Mouse (Mus musculus) gastrocnemius, adult 2 months (tissue): ENCODE data around the gene Nr0b2. TPM values are rescaled to one million over a fixed set of nuclear protein-coding genes. Genes with fewer than 3 reads are reported as not detected.

ENCODE experiments used
- DNase-seq: peaks from one replicate; pipeline ENCODE4 v3.0.0; 2022
- H3K27ac ChIP-seq: fragments of 200-600 bp; 2 replicates; pipeline ENCODE4 v1.8.1; 2022; ENCODE audit warnings: mild to moderate bottlenecking
- H3K4me3 ChIP-seq: fragments of 200-600 bp; 2 replicates; pipeline ENCODE4 v1.8.1; 2022; ENCODE audit warnings: mild to moderate bottlenecking, moderate library complexity
- CTCF ChIP-seq: fragments of 200-600 bp; IDR thresholded peaks from 2 replicates; pipeline ENCODE4 v1.8.1; 2022; ENCODE audit warnings: antibody characterized with exemption, mild to moderate bottlenecking, moderate library complexity
- intact Hi-C: fragments of 180-260 bp; cut with DNase I; formaldehyde crosslinking; loops from one replicate; pipeline ENCODE4 v1.15.1; 2025
- total RNA-seq, 2 experiments: library from RNA; stranded (reverse); gene quantifications; 2 replicates each; pipeline ENCODE4 v1.2.3; 2021

The Nr0b2 gene
- total RNA-seq, 2 experiments from 2014 or later, result not detected

DNA sequence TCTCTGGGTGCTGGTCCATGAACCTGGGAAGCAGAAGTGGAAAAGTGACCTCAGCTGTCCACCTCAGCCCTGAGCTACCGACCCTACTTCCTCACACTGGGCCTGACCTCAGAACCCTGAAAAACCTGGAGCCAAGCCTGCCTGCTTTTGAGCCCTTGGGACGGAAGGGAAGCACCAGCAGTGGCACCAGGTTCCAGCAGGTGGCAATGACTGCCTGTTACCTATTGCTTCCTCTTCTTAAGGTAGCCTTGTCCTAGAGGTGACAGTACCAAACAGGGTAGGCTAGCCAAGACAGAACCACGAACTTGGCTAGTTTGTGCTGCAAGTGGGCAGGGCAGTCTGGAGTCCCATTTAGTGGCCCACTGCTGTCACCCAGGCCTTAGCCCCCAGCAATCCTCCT lies 20.4 kb upstream of the Nr0b2 start:
- no peak for TF ChIP-seq CTCF
- DNase-seq, result no peak

DNA sequence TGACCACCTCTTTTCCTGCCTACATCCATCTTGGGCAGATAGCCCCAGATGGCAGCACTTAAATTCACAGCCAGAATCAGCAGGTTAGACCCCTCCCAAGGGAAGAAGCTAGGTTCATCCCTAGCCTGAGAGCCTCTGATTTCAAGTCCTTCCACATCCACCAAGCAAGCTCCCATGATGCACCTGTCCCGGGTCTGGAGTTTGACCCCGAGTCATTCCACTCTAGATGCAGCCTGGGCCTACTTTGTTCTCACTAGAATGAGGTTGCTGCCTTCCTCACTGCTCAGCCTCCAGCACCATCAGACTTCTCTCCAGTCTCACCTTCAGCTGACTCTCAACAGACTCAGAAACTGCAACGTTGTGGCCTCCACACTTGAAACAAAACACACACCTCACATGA lies 17.1 kb upstream of the Nr0b2 start:
- no peak for TF ChIP-seq CTCF
- intact Hi-C loops, result no loop called here
- no peak overlapping the region for H3K4me3 ChIP-seq
- no peak overlapping the region for H3K27ac ChIP-seq
- no peak for DNase-seq

More for the DNA sequence above, 20.4 kb upstream of the Nr0b2 start:
- intact Hi-C loops, result no loop called here
- Histone ChIP-seq H3K27ac (no peak overlapping the region), H3K4me3 (no peak overlapping the region)

DNA sequence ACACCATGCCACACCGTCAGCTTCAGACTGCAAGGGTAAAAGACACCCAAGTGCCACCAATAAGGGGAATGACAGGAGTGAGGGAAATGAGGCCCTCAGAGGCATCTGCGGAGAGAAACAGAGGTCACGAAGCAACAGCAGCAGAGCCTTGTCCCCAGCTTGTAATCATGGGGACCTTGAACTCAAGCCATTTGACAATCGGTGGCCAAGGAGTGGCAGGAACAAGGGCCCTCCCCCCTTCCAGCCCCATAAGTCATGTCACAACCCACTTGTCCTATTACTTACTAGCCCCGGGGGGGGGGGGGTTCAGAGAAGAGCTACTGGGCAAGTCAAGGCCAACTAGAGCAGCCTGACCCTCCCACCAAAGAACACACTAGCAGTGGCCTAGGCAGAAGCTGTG lies 16.5 kb upstream of the Nr0b2 start:
- TF ChIP-seq CTCF, result no peak
- DNase-seq, result no peak
- intact Hi-C loops, result no loop called here
- H3K27ac ChIP-seq, result no peak overlapping the region
- no peak overlapping the region for H3K4me3 ChIP-seq

GRCm38 (mm10) chr4:133545272-133546231 lies 7.6 kb upstream of the Nr0b2 start, which contains the start of gene Nudc:
Nudc (minus strand) TSS chr4:133545996.
- intact Hi-C loops, result no loop called here
- H3K4me3 ChIP-seq, result peak within 1 kb of the TSS; percentile 92
- no peak for TF ChIP-seq CTCF
- peak; percentile 98 for DNase-seq
- peak within 1 kb of the TSS; percentile 87 for H3K27ac ChIP-seq

DNA sequence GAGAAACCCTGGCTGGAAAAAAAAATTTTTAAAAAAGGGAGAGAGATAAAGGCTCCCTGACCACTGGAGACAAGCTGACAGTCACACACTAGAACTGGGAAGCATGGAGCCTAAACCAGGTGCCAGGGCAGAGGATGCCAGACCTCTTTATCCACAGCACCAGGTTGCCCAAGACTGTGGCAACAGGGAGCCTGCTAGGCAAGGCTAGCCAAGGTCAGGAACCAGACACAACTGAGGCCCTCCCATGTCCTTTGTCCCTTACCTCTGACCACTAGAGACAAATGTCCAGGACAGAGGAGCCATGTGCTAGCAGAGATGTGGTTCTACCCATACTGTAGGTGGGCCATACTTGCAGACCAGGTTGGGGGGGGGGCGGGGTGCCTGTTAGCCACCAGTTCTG lies 1.1 kb upstream of the Nr0b2 start:
- DNase-seq, result no peak
- Histone ChIP-seq H3K27ac (no peak overlapping the region), H3K4me3 (no peak overlapping the region)
- TF ChIP-seq CTCF, result no peak
- intact Hi-C loops, result no loop called here

- no peak for TF ChIP-seq CTCF
- intact Hi-C loops, result no loop called here
- no peak overlapping the region for H3K27ac ChIP-seq
- no peak for DNase-seq
- no peak overlapping the region for H3K4me3 ChIP-seq
These were observed 513 bp downstream of the Nr0b2 start for GRCm38 (mm10) chr4:133553448-133554330.

GRCm38 (mm10) chr4:133557041-133557717 lies 4.0 kb downstream of the Nr0b2 start:
- Histone ChIP-seq H3K27ac (no peak overlapping the region), H3K4me3 (no peak overlapping the region)
- TF ChIP-seq CTCF, result no peak
- intact Hi-C loops, result no loop called here
- no peak for DNase-seq

DNA sequence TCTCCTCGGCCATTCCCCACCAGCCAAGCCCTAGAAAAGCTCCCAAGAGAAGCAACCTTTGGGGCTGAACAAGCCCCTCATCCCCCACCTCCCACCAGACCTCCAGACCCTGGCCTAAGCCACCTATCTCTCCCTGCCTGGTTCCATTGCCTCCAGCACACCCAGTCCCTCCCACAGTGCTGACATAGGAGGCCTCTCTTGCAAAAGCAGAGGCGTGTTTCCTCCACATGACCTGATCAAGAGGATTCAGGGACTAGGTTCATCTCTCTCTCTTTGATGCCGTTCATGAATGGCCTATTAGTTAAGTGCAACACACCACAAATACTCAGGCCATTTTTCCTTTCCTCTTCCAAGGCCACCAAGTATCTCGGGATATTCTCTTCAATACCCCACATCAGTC lies 6.7 kb downstream of the Nr0b2 start:
- Histone ChIP-seq H3K27ac (no peak overlapping the region), H3K4me3 (no peak overlapping the region)
- intact Hi-C loops, result no loop called here
- TF ChIP-seq CTCF, result no peak
- DNase-seq, result no peak

DNA sequence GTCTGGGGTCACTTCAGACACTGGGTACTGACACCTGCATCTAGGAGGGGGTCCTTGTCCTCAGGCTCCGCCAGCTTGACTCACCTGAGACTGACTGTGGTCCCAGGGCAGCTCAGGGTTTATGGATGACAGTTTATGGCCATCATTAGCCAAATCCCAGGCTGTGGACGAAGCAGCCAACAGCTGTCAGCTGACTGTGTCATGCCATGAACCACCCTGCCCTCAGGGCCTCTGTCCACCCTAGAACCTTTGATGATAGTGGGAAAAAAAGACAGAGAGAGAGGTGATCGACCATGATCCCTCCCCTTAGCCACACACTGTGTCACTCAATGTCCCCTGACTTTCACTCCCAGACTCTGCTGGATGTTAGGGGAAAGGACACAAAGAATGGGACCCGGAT lies 8.4 kb downstream of the Nr0b2 start:
- no peak for DNase-seq
- intact Hi-C loops, result no loop called here
- no peak overlapping the region for H3K4me3 ChIP-seq
- TF ChIP-seq CTCF, result no peak
- no peak overlapping the region for H3K27ac ChIP-seq

DNA sequence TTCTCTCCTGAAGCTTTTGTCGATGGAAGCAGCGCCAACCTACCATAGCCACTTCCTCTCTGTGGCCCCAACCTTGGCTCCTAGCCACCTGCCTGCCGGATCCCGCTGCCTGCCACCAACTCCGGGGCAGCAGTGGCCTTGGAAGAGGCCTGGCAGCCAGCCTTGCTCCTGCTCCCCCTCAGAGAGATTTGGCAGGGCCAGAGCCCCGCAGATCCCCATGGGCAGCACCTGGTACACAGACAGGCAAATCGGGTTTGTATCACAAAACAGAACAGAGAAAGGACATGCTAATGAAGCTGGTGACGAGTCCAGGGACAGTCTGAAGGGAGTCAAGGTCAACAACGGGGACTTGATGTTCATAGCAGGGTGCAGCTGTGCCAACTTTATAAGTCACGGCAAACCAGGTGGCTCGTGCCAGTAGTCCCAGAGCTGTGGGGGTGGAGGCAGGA lies 10.0 kb downstream of the Nr0b2 start:
- no peak for DNase-seq
- Histone ChIP-seq H3K4me3 (no peak overlapping the region), H3K27ac (no peak overlapping the region)
- no peak for TF ChIP-seq CTCF
- intact Hi-C loops, result no loop called here

- Histone ChIP-seq H3K4me3 (no peak overlapping the region), H3K27ac (no peak overlapping the region)
- no peak for DNase-seq
- intact Hi-C loops, result no loop called here
- no peak for TF ChIP-seq CTCF
These were observed 14.1 kb downstream of the Nr0b2 start for GRCm38 (mm10) chr4:133567251-133567650.

DNA sequence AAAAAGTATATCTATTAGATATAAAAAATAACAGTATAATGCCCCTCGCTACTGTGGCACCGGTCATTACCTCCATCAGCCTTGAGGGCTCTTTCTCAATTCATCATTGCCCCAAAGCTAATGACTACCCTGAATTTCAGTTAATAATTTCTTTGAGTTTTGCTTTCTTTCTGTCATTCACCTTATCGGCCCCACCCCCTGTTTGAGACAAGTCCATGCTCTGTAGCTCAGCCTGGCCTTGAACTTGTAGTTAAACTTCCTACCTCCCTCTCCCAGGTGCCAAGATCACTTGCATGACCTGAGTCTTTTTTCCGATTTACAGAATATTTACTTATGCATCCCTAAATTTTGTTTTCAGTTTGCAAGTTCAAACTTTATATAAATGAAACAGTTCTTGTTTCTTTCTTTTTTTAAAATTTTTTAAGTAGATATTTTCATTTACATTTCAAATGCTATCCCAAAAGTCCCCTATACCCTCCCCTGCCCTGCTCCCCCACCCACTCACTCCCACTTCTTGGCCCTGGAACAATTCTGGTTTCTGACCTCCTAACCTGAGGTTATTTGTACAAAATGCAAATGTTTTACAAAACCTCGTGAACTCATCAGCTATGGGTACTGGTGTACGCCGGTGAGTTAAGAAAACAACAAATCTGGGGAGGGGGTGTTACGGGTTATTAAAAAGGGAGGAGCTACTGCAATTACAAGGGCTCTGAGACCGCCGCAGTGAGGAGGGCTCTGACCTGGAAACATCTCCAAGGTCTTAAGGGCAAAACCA lies 16.3 kb downstream of the Nr0b2 start:
- intact Hi-C loops, result no loop called here
- no peak for TF ChIP-seq CTCF
- H3K4me3 ChIP-seq, result no peak overlapping the region
- DNase-seq, result no peak
- H3K27ac ChIP-seq, result no peak overlapping the region
